Mouse (Mus musculus) cerebellum, adult 2 months (tissue): ENCODE data around the gene Tdgf1. TPM values are rescaled to one million over a fixed set of nuclear protein-coding genes. Genes with fewer than 3 reads are reported as not detected.

Experiments used
- DNase-seq, 2 experiments: peaks; one replicate each; pipeline ENCODE4 v3.0.0; 2021
- H3K27ac ChIP-seq: fragments of 200-500 bp; 2 replicates; pipeline ENCODE4 v1.5.1; 2012; ENCODE audit warnings: low read length, control low read depth, inconsistent platforms; ENCODE audit not compliant: insufficient read depth
- H3K27me3 ChIP-seq: fragments of 200-500 bp; 2 replicates; pipeline ENCODE4 v1.6.1; 2012; ENCODE audit warnings: inconsistent platforms, mild to moderate bottlenecking, low read length, moderate library complexity; ENCODE audit not compliant: control insufficient read depth, insufficient read depth
- H3K4me1 ChIP-seq: fragments of 200-500 bp; 2 replicates; pipeline ENCODE4 v1.6.1; 2011; ENCODE audit warnings: low read length; ENCODE audit not compliant: control insufficient read depth, insufficient read depth
- H3K4me3 ChIP-seq: fragments of 200-500 bp; replicated peaks from 2 replicates; pipeline ENCODE3; 2011; ENCODE audit warnings: mild to moderate bottlenecking, low read depth, low read length, control low read depth; ENCODE audit not compliant: insufficient read depth
- CTCF ChIP-seq: fragments of 200-500 bp; IDR thresholded peaks from 2 replicates; pipeline ENCODE4 v1.5.1; 2011; ENCODE audit warnings: low read depth, mild to moderate bottlenecking, control low read depth, low read length, moderate library complexity, borderline replicate concordance; ENCODE audit not compliant: insufficient read depth
- POLR2A ChIP-seq: fragments of 200-500 bp; IDR thresholded peaks from 2 replicates; pipeline ENCODE4 v1.6.1; 2011; ENCODE audit warnings: low read length, control low read depth, borderline replicate concordance; ENCODE audit not compliant: insufficient read depth
- WGBS: fragments of 180-500 bp; shearing (Covaris S2); methylation state at CpG from one replicate; pipeline ENCODE4 v1.1.7; 2018; 5-methylcytosine and 5-hydroxymethylcytosine counted together
- polyA plus RNA-seq: library from polyadenylated mRNA; depleted of rRNA; stranded (reverse); fragments of >200 nt; gene quantifications from 2 replicates; pipeline ENCODE4 v1.2.3, GENCODE M21; 2012

Tdgf1 gene
- polyA plus RNA-seq, 1 experiment, result 7.2 TPM

DNA sequence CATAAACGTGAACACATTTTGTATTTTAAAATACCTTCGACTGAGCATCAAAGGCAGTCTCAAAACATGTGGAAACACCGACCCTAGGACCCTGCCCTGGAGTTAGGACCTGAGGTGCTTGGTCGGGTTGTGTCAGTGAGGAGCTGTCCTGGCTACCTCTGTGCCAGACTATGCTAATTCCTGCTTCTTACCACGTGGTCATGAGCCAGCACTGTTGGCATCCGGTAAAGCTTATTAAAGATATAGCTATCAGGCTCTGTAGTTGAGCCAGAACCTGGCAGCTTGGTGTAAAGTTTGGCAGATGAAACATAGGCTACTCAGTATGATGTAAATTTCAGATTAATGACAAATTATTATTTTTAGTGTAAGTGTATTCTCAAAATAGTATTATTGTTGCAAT lies 6.4 kb upstream of the Tdgf1 start:
- Histone ChIP-seq H3K27me3 (no peaks in the 10 kb centered on the region), H3K27ac (no peak overlapping the region), H3K4me1 (0 out of 2 replicates have a peak, but pooled peaks cover 3% of the 10 kb centered on the region), H3K4me3 (no peak overlapping the region)
- DNase-seq, result no peak
- 44% methylated on average over 6 of the region's 6 CpGs for WGBS
- TF ChIP-seq POLR2A, result no peak
- no peak for TF ChIP-seq CTCF

DNA sequence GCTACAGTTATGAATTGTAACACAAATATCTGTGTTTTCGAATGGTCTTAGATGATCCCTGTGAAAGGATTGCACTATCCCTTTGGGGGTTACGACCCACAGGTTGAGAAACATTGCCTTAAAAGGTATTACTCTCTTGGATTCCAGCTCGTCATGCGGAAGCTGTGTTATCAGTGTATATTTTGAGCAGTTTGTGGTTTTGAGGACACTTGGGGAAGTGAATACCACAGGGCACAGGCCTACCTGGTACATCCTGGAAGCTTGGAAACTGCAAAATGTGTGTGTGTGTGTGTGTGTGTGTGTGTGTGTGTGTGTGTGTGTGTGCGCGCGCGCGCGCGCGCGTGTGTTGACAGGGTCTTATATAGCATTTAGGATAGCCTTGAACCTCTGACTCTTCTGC lies 5.9 kb upstream of the Tdgf1 start:
- no peak overlapping the region for H3K27ac ChIP-seq
- H3K4me3 ChIP-seq, result no peak overlapping the region
- no peak for TF ChIP-seq POLR2A
- TF ChIP-seq CTCF, result no peak
- no peaks in the 10 kb centered on the region for H3K27me3 ChIP-seq
- no peak for DNase-seq
- 0 out of 2 replicates have a peak, but pooled peaks cover 3% of the 10 kb centered on the region for H3K4me1 ChIP-seq
- WGBS, result 93% methylated on average over 13 of the region's 13 CpGs

DNA sequence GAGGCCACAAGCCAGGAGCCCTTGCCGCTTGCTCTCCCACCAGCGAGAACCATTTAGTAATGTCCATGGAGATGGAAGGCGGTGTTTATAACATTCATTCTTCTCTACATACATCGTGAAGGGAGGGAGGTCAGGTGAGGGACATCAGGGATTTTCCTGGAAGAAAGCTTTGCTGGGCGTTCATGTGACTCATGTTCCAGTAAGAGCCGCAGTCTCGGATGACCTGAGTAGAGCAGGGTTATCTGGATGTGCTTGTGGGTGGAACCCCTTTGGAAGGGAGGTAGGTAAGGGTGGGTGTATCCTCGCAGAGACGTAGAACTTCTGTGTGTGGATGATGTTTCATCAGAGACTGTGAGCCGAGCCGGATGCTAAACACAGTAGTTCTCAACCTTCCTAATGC lies 5.4 kb upstream of the Tdgf1 start, which contains the start of gene Lrrc2:
Gene Lrrc2 (plus strand): TSS at position 149 of the 400 bp plus-strand sequence.
- Histone ChIP-seq H3K27ac (no peak within 1 kb of the TSS), H3K4me1 (0 out of 2 replicates have a peak, but pooled peaks cover 3% of the 10 kb centered on the region), H3K27me3 (no peaks in the 10 kb centered on the region), H3K4me3 (no peak within 1 kb of the TSS)
- WGBS, result 93% methylated on average over 11 of the region's 11 CpGs
- DNase-seq, result no peak
- TF ChIP-seq POLR2A (no peak), CTCF (no peak)

DNA sequence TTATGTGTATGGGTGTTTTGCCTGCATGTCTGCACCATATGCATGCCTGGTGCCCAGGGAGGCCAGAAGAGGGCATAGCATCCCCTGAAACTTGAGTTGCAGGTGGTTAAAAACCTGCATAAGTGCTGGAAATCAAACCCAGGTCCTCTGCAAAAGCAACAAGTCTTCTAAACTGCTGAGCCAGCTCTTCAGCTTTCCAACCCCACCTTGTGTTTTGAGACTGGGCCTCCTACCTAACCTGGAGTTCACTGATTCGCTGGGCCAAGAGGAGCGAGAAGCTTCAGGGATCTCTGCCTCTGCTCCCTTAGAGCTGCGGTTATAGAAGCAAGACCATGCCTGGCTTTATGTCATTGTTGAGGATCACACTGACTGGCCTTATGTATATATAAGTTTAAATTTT lies 4.2 kb upstream of the Tdgf1 start:
- Histone ChIP-seq H3K4me1 (0 out of 2 replicates have a peak, but pooled peaks cover 3% of the 10 kb centered on the region), H3K4me3 (no peak overlapping the region), H3K27ac (no peak overlapping the region), H3K27me3 (no peaks in the 10 kb centered on the region; the same call in 1 of the 2 replicates)
- TF ChIP-seq CTCF (no peak), POLR2A (no peak)
- no peak for DNase-seq
- WGBS, result 97% methylated on average over 3 of the region's 3 CpGs

DNA sequence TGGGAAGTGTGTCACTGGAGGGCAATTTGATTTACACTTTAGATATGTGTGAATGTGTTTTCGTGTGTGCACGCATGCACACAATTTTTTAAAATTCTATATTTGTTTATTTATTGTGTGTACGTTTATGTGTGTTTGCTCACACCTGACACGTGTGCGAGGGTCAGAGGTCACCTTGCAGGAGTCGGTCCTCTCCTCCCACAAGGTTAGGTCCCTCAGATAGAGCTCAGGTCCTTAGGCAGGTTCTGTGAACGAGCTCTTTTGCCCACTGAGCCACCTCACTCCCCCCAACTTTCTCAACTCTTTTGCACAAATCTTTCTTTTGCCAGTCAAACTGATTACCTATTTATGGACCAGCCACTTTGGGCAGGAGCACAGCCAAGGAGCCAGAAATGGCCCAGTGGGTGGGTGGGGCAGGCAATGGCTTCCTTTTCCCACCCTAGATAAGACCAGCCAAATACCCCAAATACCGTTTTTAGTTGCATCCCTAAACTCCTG lies 2.9 kb upstream of the Tdgf1 start:
- WGBS, result 72% methylated on average over 8 of the region's 8 CpGs
- H3K27me3 ChIP-seq, result no peaks in the 10 kb centered on the region; the same call in 1 of the 2 replicates
- no peaks in the 10 kb centered on the region for H3K4me1 ChIP-seq
- no peak for DNase-seq
- no peak overlapping the region for H3K4me3 ChIP-seq
- H3K27ac ChIP-seq, result no peak overlapping the region
- no peak for TF ChIP-seq CTCF
- no peak for TF ChIP-seq POLR2A

DNA sequence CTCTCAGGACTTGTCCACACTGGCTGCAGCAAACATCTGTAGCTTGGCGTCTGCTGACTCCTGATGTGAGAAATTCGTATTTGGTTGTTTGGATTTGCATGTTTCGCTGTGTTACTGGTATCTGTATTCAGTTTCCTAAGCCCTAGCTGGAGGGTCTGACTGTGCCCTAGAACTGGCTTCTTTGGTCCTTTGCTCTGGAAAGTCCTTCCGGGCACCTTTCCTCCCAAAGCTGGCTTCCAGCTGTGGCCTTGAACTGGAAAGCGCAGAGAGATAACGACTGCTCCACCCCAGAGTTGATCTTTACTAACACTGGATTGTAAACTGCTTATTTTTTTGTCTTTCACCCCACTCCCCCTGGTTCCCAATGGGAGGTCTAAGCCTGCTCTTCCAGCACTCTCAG lies 1.9 kb upstream of the Tdgf1 start:
- 85% methylated on average over 6 of the region's 6 CpGs for WGBS
- Histone ChIP-seq H3K27ac (no peak overlapping the region), H3K4me1 (no peaks in the 10 kb centered on the region), H3K27me3 (no peaks in the 10 kb centered on the region; the same call in 1 of the 2 replicates), H3K4me3 (no peak overlapping the region)
- TF ChIP-seq CTCF, result no peak
- TF ChIP-seq POLR2A, result no peak
- no peak for DNase-seq

DNA sequence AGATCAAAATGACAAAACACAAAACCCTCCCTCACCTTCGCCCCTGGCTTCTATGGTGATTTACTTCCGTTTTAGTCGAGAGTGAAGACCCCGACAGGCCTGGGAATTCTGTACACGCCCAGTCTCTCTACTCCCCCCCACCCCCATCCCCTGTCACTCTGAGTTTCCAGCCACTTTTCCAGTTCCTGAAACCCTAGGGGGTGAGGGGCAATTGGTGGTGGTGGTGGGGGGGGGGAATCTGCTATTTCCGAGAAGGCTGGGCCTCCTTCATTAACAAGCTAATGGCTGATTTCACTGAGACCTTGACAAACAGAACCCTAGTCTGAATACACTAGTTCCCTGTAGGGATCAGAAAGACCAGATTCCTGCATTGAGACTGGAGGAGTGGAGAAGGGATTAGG lies 1.3 kb upstream of the Tdgf1 start:
- Histone ChIP-seq H3K27ac (no peak overlapping the region), H3K4me3 (no peak overlapping the region), H3K4me1 (no peaks in the 10 kb centered on the region), H3K27me3 (no peaks in the 10 kb centered on the region; the same call in 1 of the 2 replicates)
- TF ChIP-seq POLR2A (no peak), CTCF (no peak)
- DNase-seq, result no peak
- WGBS, result 44% methylated on average over 6 of the region's 6 CpGs

DNA sequence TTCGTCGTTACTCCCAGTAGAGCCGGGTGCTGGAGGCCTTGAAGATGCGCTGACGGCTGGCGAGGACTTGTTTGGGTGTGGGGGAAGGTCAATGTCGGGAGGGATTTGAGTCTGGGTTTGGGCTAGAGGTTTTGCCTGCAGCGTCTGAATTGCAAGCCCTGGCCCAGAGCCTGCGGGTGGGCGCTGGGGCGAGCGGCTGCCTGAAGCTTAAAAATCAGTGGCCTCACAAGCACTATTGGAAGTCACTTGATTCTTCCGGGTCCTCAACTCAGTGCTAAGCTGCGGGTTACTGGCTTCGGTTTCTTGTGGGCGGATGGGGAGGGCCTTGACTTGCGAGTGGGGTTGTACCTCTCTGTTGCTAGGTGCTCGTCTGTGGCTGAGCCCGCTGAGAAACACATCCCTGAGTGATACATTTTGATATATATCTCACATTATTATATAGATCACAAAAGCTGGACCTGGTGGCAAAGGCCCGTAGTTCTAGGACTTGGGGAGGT lies 638 bp upstream of the Tdgf1 start:
- TF ChIP-seq POLR2A (no peak), CTCF (no peak)
- 37% methylated on average over 20 of the region's 20 CpGs for WGBS
- no peak for DNase-seq
- H3K4me1 ChIP-seq, result no peaks in the 10 kb centered on the region
- H3K27me3 ChIP-seq, result no peaks in the 10 kb centered on the region; the same call in 1 of the 2 replicates
- no peak overlapping the region for H3K27ac ChIP-seq
- no peak overlapping the region for H3K4me3 ChIP-seq
